Mouse (Mus musculus): Measurements from ENCODE around the gene Olfr523.

DNA sequence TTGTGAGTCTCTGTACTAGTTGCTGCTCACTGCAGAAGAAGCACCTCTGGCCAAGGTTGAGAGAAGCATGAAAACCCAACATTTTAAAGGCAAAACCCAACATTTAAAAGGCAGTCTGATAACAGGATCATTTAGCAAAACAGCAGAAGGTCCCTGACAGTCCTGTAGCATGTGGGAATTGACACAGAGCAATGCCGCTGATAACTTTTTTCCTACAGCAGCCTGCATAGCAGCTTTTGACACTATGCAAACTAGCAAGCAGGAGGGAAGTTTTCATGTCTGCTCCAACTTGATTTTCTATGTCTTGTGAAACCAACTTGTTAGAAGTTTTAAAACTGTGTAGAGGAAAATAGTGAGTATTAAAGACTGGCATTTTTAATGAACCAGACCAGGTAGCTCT, 48.6 kb upstream of the Olfr523 start:
- TF ChIP-seq CTCF (IDR thresholded peaks at IDR 0.05; ENCODE audit: extremely low read depth, insufficient read length, insufficient replicate concordance, low read depth, low read length) (no peak), POLR2A (IDR thresholded peaks at IDR 0.05; ENCODE audit: low read depth, low read length) (no peak)

Data from small intestine, adult 2 months (tissue).